Mouse (Mus musculus): ENCODE results near the gene Prkn. TPM values are rescaled to one million over a fixed set of nuclear protein-coding genes. Genes with fewer than 3 reads are reported as not detected.

Prkn gene
- total RNA-seq, 1 experiment: 1.7 TPM

DNA sequence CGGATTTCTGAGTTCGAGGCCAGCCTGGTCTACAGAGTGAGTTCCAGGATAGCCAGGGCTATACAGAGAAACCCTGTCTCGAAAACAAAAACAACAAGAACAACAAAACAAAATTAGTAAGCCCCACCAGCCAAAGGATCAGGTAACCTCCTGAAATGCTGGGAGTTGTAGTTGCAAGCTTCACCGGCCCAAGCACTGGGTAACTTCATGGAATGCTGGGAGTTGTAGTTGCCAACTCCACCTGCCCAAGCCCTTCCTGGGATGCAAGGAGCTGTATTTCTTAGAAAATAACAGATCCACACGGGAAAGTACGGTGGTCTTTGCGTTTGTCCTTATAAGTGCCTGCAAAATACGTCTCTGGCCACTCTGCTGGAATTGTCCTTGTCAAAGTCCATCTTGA lies 1204.0 kb downstream of the Prkn start:
- H3K4me3 ChIP-seq (ENCODE audit: insufficient read depth in 1 of 2, low read depth in 1 of 2, low read length in 2 of 2, poor library complexity in 1 of 2, severe bottlenecking in 1 of 2): peak overlapping the region; percentile 31 to 51
- H3K36me3 ChIP-seq (ENCODE audit: control insufficient read depth, insufficient read depth, low read length, poor library complexity, severe bottlenecking): no peaks in the 10 kb centered on the region
- TF ChIP-seq CHD2 (IDR thresholded peaks at IDR 0.05; ENCODE audit: low read depth, low read length) (no peak), HCFC1 (IDR thresholded peaks at IDR 0.05; ENCODE audit: borderline replicate concordance, insufficient read depth, low read length) (peak; percentile 86)
- peaks cover 0 to 26% of the 10 kb centered on the region in 2 experiments for H3K4me1 ChIP-seq (ENCODE audit: control insufficient read depth in 2 of 2, insufficient read depth in 2 of 2, low read length in 2 of 2, poor library complexity in 1 of 2)
- in situ Hi-C loops (cut with MboI; ENCODE audit: low sequenced_read_pairs in 2 of 2, unreplicated experiment in 2 of 2): loop anchor here (5.0 to 25.0 kb wide), 3 partner anchors 168 to 318 kb away; no protein-coding TSS in a partner anchor
- H3K27ac ChIP-seq (ENCODE audit: insufficient read depth, low read depth, low read length, poor library complexity, severe bottlenecking): no peak overlapping the region
- DNase-seq (ENCODE audit: low read depth, low spot score): no peak
- no peaks in the 10 kb centered on the region for H3K9me3 ChIP-seq (ENCODE audit: control insufficient read depth, insufficient read depth, low read depth, low read length)
- peak overlapping the region; percentile 45; the same call in 1 of the 2 replicates for H3K9ac ChIP-seq (ENCODE audit: insufficient read depth, low read depth, low read length, poor library complexity, severe bottlenecking)

DNA sequence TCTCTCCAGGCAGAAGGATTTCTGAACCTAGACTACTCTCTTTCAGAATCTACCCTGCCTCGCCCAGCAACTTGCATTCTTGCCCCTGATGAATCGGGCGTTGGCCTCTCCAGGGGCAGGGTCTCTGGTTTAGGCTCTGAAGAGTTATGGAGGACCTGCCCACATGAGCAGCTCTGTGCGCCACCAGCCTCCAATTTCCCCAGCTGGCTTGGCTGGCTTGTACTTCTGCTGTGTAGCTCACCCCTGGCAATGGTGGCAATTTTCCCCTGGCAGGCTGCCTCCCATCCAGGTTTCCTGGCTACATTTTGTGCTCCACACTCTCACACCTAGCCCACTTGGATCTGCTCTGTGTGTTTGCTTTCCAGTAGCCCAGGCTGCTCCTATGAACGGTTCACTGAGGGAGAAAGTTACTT lies 1205.7 kb downstream of the Prkn start:
- Histone ChIP-seq H3K9ac (ENCODE audit: insufficient read depth, low read depth, low read length, poor library complexity, severe bottlenecking) (no peak overlapping the region; the same call in 1 of the 2 replicates), H3K9me3 (ENCODE audit: control insufficient read depth, insufficient read depth, low read depth, low read length) (no peaks in the 10 kb centered on the region), H3K36me3 (ENCODE audit: control insufficient read depth, insufficient read depth, low read length, poor library complexity, severe bottlenecking) (no peaks in the 10 kb centered on the region), H3K4me3 (ENCODE audit: insufficient read depth in 1 of 2, low read depth in 1 of 2, low read length in 2 of 2, poor library complexity in 1 of 2, severe bottlenecking in 1 of 2) (0 out of 4 replicates have a peak overlapping the region, but pooled peaks of 1 of the 2 experiments have one; percentile 0), H3K27ac (ENCODE audit: insufficient read depth, low read depth, low read length, poor library complexity, severe bottlenecking) (peak overlapping the region; percentile 35; the same call in 1 of the 2 replicates), H3K4me1 (ENCODE audit: control insufficient read depth in 2 of 2, insufficient read depth in 2 of 2, low read length in 2 of 2, poor library complexity in 1 of 2) (peaks cover 0 to 24% of the 10 kb centered on the region in 2 experiments)
- no peak for DNase-seq (ENCODE audit: low read depth, low spot score)
- in situ Hi-C loops (cut with MboI; ENCODE audit: low sequenced_read_pairs in 2 of 2, unreplicated experiment in 2 of 2): loop anchor here in 1 of 2 experiments (25.0 kb wide), 2 partner anchors 166 to 316 kb away; no protein-coding TSS in a partner anchor
- TF ChIP-seq MAFK (IDR thresholded peaks at IDR 0.05; ENCODE audit: insufficient read depth, low read depth, low read length) (no peak), ZNF384 (IDR thresholded peaks at IDR 0.05; ENCODE audit: low read depth, low read length) (no peak), HCFC1 (IDR thresholded peaks at IDR 0.05; ENCODE audit: borderline replicate concordance, insufficient read depth, low read length) (no peak), ZC3H11A (IDR thresholded peaks at IDR 0.05; ENCODE audit: borderline replicate concordance, low read depth, low read length) (no peak), CHD2 (IDR thresholded peaks at IDR 0.05; ENCODE audit: low read depth, low read length) (no peak)

DNA sequence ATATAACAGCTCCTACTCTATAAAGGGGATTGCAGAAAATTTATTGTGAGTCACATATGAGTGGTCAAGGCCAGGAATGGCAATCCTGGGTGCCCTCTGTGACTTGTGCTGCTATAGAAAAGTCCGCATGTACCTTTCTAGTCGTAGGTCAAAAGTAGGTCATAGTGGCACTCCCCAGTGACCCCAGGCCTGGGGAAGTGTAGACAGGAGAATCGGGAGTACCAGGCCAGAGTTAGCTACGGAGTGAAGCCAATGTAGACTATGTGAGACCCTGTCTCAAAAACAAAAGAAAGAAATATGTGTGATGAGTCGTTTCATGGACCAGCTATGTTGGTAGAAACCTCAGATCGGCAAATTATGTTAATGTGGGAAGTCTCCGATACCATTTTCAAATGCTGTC lies 1206.8 kb downstream of the Prkn start:
- H3K4me3 ChIP-seq (ENCODE audit: insufficient read depth in 1 of 2, low read depth in 1 of 2, low read length in 2 of 2, poor library complexity in 1 of 2, severe bottlenecking in 1 of 2): no peak overlapping the region
- H3K27ac ChIP-seq (ENCODE audit: insufficient read depth, low read depth, low read length, poor library complexity, severe bottlenecking): peak overlapping the region; percentile 40; the same call in 1 of the 2 replicates
- no peaks in the 10 kb centered on the region for H3K36me3 ChIP-seq (ENCODE audit: control insufficient read depth, insufficient read depth, low read length, poor library complexity, severe bottlenecking)
- no peak overlapping the region for H3K9ac ChIP-seq (ENCODE audit: insufficient read depth, low read depth, low read length, poor library complexity, severe bottlenecking)
- no peak for DNase-seq (ENCODE audit: low read depth, low spot score)
- TF ChIP-seq CHD2 (IDR thresholded peaks at IDR 0.05; ENCODE audit: low read depth, low read length) (no peak), ZC3H11A (IDR thresholded peaks at IDR 0.05; ENCODE audit: borderline replicate concordance, low read depth, low read length) (no peak), HCFC1 (IDR thresholded peaks at IDR 0.05; ENCODE audit: borderline replicate concordance, insufficient read depth, low read length) (no peak), MAFK (IDR thresholded peaks at IDR 0.05; ENCODE audit: insufficient read depth, low read depth, low read length) (no peak), ZNF384 (IDR thresholded peaks at IDR 0.05; ENCODE audit: low read depth, low read length) (no peak)
- no peaks in the 10 kb centered on the region for H3K9me3 ChIP-seq (ENCODE audit: control insufficient read depth, insufficient read depth, low read depth, low read length)
- in situ Hi-C loops (cut with MboI; ENCODE audit: low sequenced_read_pairs in 2 of 2, unreplicated experiment in 2 of 2): loop anchor here in 1 of 2 experiments (25.0 kb wide), 2 partner anchors 165 to 315 kb away; no protein-coding TSS in a partner anchor
- H3K4me1 ChIP-seq (ENCODE audit: control insufficient read depth in 2 of 2, insufficient read depth in 2 of 2, low read length in 2 of 2, poor library complexity in 1 of 2): peaks cover 0 to 24% of the 10 kb centered on the region in 2 experiments

DNA sequence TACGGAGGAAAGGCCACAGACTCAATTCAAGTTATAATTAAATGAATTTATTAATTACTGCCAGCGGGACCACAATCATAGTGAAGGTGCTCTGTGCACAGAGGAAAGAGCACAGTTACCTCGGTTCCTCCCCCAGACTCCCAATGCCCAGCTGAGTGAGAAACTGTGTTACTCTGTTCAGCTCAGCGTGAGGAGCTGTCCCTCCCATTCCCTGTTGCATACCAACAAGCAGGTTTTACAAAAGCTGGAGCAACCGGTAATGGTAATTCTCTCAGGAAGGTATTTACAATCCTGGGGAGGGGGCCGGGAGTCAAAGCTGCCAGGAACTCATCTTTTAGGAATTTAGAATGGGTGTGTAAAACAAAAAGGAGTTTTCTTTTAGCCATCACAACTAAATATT lies 1207.3 kb downstream of the Prkn start:
- in situ Hi-C loops (cut with MboI; ENCODE audit: low sequenced_read_pairs in 2 of 2, unreplicated experiment in 2 of 2): loop anchor here in 1 of 2 experiments (25.0 kb wide), 2 partner anchors 165 to 315 kb away; no protein-coding TSS in a partner anchor
- Histone ChIP-seq H3K36me3 (ENCODE audit: control insufficient read depth, insufficient read depth, low read length, poor library complexity, severe bottlenecking) (no peaks in the 10 kb centered on the region), H3K27ac (ENCODE audit: insufficient read depth, low read depth, low read length, poor library complexity, severe bottlenecking) (no peak overlapping the region; the same call in 1 of the 2 replicates), H3K4me1 (ENCODE audit: control insufficient read depth in 2 of 2, insufficient read depth in 2 of 2, low read length in 2 of 2, poor library complexity in 1 of 2) (peaks cover 0 to 23% of the 10 kb centered on the region in 2 experiments), H3K4me3 (ENCODE audit: insufficient read depth in 1 of 2, low read depth in 1 of 2, low read length in 2 of 2, poor library complexity in 1 of 2, severe bottlenecking in 1 of 2) (no peak overlapping the region), H3K9me3 (ENCODE audit: control insufficient read depth, insufficient read depth, low read depth, low read length) (no peaks in the 10 kb centered on the region), H3K9ac (ENCODE audit: insufficient read depth, low read depth, low read length, poor library complexity, severe bottlenecking) (no peak overlapping the region)
- peak; percentile 35 for DNase-seq (ENCODE audit: low read depth, low spot score)
- TF ChIP-seq ZNF384 (IDR thresholded peaks at IDR 0.05; ENCODE audit: low read depth, low read length) (no peak), MAFK (IDR thresholded peaks at IDR 0.05; ENCODE audit: insufficient read depth, low read depth, low read length) (no peak), HCFC1 (IDR thresholded peaks at IDR 0.05; ENCODE audit: borderline replicate concordance, insufficient read depth, low read length) (no peak), ZC3H11A (IDR thresholded peaks at IDR 0.05; ENCODE audit: borderline replicate concordance, low read depth, low read length) (no peak), CHD2 (IDR thresholded peaks at IDR 0.05; ENCODE audit: low read depth, low read length) (0 out of 2 replicates have a peak, but pooled peaks have one; percentile 32)
